Mouse (Mus musculus) hindbrain, embryonic 12.5 days (tissue): ENCODE measurements at regions not wholly inside any gene's neighbourhood (a gene's known extent, or its start where the extent isn't known, plus 50 kb on each side); places are given as distances from the start of the nearest gene placed in this dataset.

Experiments
- microRNA counts: library from miRNA; unstranded; fragments of <30 nt; microRNA quantifications from one replicate; lab custom pipeline; 2017
- microRNA-seq: library from miRNA; unstranded; fragments of <30 nt; microRNA quantifications from one replicate; pipeline ENCODE4, GENCODE M21; 2017

MicroRNA genes in the stretch of these regions (microRNA counts, 519-probe panel; counts per million panel counts)
- microRNA mmu-miR-124 (lab: Ali Mortazavi, UCI), result 5,693 counts per million, percentile 96 among the panel's probes with 10 or more counts

Small RNA genes in the stretch of these regions (microRNA-seq; reads per million reads assigned to microRNA genes)
- gene Mir124a-1, result 2.7 reads per million, percentile 2 among the genes with 10 or more reads in this experiment
- 15.2 reads per million, percentile 27 among the genes with 10 or more reads in this experiment for gene Mir3078
